Mouse (Mus musculus) liver, embryonic 11.5 days (tissue): ENCODE data around the gene Sipa1l3. TPM values are rescaled to one million over a fixed set of nuclear protein-coding genes. Genes with fewer than 3 reads are reported as not detected.
A peak's percentile ranks its signal among the peaks of the same experiment; 100 is the strongest.

Source experiments
- ATAC-seq: fragments of 200-750 bp; cut with Nextera tagmentation; replicated peaks from 2 replicates; pipeline ENCODE4 v1.8.0; 2017; ENCODE audit warnings: moderate number of reproducible peaks, mild to moderate bottlenecking, moderate TSS enrichment, moderate library complexity; ENCODE audit not compliant: low FRiP score
- DNase-seq: peaks from one replicate; pipeline ENCODE4 v3.0.0-alpha.2; 2017; ENCODE audit warnings: low spot score
- H3K27ac ChIP-seq: fragments of 300-500 bp; sonication (generic); 2 replicates; pipeline ENCODE4 v1.5.1; 2014; ENCODE audit warnings: mild to moderate bottlenecking, low read depth, low read length, control low read depth
- H3K27me3 ChIP-seq: fragments of 300-500 bp; sonication (generic); replicated peaks from 2 replicates; pipeline ENCODE4 v1.6.1; 2014; ENCODE audit warnings: low read length, mixed read lengths; ENCODE audit not compliant: control insufficient read depth, insufficient read depth
- H3K36me3 ChIP-seq: fragments of 300-500 bp; sonication (generic); 2 replicates; pipeline ENCODE4 v1.6.1; 2014; ENCODE audit warnings: mild to moderate bottlenecking, low read length, moderate library complexity, mixed read lengths; ENCODE audit not compliant: control insufficient read depth, insufficient read depth
- H3K4me1 ChIP-seq: fragments of 300-500 bp; sonication (generic); replicated peaks from 2 replicates; pipeline ENCODE4 v1.6.1; 2014; ENCODE audit warnings: low read length, mixed read lengths; ENCODE audit not compliant: control insufficient read depth, insufficient read depth
- H3K4me2 ChIP-seq: fragments of 300-500 bp; sonication (generic); 2 replicates; pipeline ENCODE4 v1.6.1; 2014; ENCODE audit warnings: mild to moderate bottlenecking, control low read depth, moderate library complexity
- H3K4me3 ChIP-seq: fragments of 300-500 bp; sonication (generic); 2 replicates; pipeline ENCODE4 v1.5.1; 2014; ENCODE audit warnings: low read depth, low read length, control low read depth
- H3K9ac ChIP-seq: fragments of 300-500 bp; sonication (generic); 2 replicates; pipeline ENCODE4 v1.6.1; 2014; ENCODE audit warnings: low read depth, low read length, control low read depth
- H3K9me3 ChIP-seq: fragments of 300-500 bp; sonication (generic); 2 replicates; pipeline ENCODE4 v1.6.1; 2016; ENCODE audit warnings: low read length, inconsistent platforms, mixed read lengths; ENCODE audit not compliant: control insufficient read depth
- WGBS: fragments of 180-500 bp; shearing (Covaris S2); extraction: QIAGEN DNeasy Blood & Tissue Kit; methylation state at CpG from one replicate; pipeline ENCODE4 v1.1.7; 2014; 5-methylcytosine and 5-hydroxymethylcytosine counted together
- polyA plus RNA-seq: library from polyadenylated mRNA; unstranded; fragments of >200 nt; fragmentation: Nextera tagmentation; extraction: Ambion mirVana; gene quantifications from 2 replicates; pipeline ENCODE4 v1.2.1, GENCODE M21; 2014

The Sipa1l3 gene
- polyA plus RNA-seq, 1 experiment from 2014 or later = 10.1 TPM

- ATAC-seq = no peak
- Histone ChIP-seq H3K27me3 (no peaks in the 10 kb centered on the region; the same call in 1 of the 2 replicates), H3K9me3 (no peaks in the 10 kb centered on the region), H3K36me3 (peaks cover 4% of the 10 kb centered on the region; the same call in 1 of the 2 replicates), H3K9ac (no peak overlapping the region), H3K4me1 (peaks cover 54% of the 10 kb centered on the region), H3K4me3 (no peak overlapping the region), H3K4me2 (peak overlapping the region; percentile 57), H3K27ac (no peak overlapping the region)
- WGBS = 71% methylated on average over 9 of the region's 9 CpGs
- no peak for DNase-seq
Measured at GRCm38 (mm10) chr7:29336795-29337319, 181.6 kb downstream of the Sipa1l3 start.

DNA sequence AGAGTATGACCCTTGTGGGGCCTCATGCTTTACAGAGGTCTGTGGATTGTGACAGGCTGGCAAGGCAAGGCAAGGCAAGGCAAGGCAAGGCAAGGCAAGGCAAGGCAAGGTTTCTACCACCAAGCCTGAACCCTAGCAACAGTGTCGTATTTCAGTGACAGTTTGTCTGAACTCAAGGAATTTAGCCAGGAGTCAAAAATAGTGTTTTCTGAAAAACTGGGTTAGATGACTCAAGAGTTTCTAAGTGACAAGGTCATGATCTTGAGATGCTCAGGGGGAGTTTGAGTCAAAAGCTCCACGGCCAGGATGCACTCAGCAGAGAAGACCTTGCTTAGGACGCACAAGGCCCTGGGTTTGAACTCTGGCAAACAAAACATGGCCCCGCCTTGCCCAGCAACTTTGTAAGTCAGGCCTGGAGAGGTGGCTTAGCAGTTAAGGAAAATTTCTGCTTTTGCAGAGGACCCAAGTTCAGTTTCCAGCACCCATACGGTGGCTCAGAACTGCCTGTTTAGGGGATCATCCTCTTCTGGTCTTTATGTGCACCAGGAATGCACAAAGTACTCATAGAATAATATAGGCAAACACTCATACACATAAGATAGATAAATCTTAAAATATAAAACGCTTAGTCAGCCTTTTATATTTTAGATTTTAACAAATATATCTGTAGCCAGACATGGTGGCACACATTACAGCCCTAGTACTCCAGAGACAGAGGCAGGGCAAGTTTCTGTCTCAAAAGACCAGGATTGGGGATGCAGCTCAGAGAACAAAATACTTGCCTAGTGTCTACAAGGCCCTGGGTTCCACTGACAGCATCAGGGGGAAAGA is 182.4 kb downstream of the Sipa1l3 start:
- Histone ChIP-seq H3K36me3 (peaks cover 6% of the 10 kb centered on the region; the same call in 1 of the 2 replicates), H3K9me3 (no peaks in the 10 kb centered on the region), H3K4me2 (no peak overlapping the region), H3K27ac (no peak overlapping the region), H3K4me3 (no peak overlapping the region), H3K27me3 (no peaks in the 10 kb centered on the region; the same call in 1 of the 2 replicates), H3K4me1 (peaks cover 47% of the 10 kb centered on the region), H3K9ac (0 out of 2 replicates have a peak overlapping the region, but pooled peaks have one; percentile 22)
- WGBS = 75% methylated on average over 6 of the region's 6 CpGs
- ATAC-seq = no peak
- no peak for DNase-seq

DNA sequence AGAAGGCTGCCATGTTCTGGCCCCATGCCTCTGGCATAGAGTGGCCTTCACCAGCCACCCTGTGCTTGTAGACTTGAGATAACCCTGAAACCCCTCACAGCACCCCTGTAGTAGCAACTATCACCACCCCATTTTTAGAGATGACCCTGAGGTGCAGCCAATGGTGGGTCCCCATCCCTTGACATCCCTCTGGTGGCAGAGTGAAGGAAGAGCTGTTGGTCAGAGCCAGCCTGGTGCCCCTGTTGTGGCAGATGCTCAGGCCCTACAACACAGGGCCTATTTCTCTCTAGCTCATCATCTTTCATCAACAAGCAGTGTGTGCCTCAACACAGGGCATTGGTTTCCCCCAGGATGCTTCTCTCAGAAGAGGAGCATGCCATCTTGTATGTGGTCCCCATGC is 183.2 kb downstream of the Sipa1l3 start:
- Histone ChIP-seq H3K27ac (no peak overlapping the region), H3K9ac (no peak overlapping the region)

DNA sequence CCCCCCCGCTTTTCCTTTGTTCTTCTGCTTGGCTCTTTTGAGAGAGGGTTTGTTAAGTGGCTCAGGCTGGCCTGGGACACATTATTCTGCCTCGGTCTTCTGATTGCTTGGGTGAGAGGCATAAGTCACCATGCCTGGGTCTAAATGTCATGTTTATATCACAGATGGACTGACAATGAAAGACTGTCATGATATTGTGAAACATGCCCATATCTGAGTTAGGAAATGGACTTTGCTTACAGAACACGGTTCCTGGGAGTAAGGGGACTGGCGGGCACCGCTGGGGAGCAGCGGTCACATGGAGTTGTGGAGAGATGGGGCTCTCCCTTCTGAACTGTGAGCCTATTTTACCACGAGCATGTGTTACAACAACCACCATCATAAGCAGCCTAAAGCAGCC is 184.3 kb downstream of the Sipa1l3 start:
- Histone ChIP-seq H3K36me3 (peaks cover 6% of the 10 kb centered on the region; the same call in 1 of the 2 replicates), H3K4me3 (no peak overlapping the region), H3K4me1 (peaks cover 28% of the 10 kb centered on the region), H3K27ac (no peak overlapping the region), H3K9me3 (no peaks in the 10 kb centered on the region), H3K9ac (no peak overlapping the region), H3K4me2 (no peak overlapping the region), H3K27me3 (no peaks in the 10 kb centered on the region; the same call in 1 of the 2 replicates)
- no peak for DNase-seq
- ATAC-seq = no peak
- 66% methylated on average over 7 of the region's 7 CpGs for WGBS

More for the DNA sequence above, 183.2 kb downstream of the Sipa1l3 start:
- Histone ChIP-seq H3K4me1 (peaks cover 39% of the 10 kb centered on the region), H3K4me3 (no peak overlapping the region), H3K27me3 (no peaks in the 10 kb centered on the region; the same call in 1 of the 2 replicates), H3K4me2 (no peak overlapping the region), H3K9me3 (no peaks in the 10 kb centered on the region), H3K36me3 (peaks cover 6% of the 10 kb centered on the region; the same call in 1 of the 2 replicates)
- ATAC-seq (no peak), DNase-seq (no peak)

DNA sequence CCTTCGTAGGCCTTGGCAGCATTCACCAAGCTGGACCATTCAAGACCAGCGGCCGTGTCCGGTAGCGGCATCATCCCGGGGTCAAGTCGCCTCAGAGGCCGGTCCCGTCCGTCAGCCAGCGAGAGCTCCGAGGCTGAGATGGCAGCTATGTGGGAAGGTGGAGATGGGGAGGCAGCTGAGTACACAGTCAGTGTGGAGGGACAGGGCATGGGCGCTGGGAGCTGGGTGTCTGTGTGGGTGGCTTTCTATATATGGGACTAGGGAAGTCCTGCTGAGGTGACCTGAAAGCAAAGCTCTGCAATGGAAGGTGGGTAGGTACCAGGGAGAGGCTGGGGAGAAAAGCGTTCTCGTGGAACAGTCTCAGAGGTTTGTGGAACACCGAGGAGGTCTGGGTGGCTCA is 189.5 kb downstream of the Sipa1l3 start:
- H3K36me3 ChIP-seq = peaks cover 12% of the 10 kb centered on the region; the same call in 1 of the 2 replicates
- ATAC-seq = no peak

DNA sequence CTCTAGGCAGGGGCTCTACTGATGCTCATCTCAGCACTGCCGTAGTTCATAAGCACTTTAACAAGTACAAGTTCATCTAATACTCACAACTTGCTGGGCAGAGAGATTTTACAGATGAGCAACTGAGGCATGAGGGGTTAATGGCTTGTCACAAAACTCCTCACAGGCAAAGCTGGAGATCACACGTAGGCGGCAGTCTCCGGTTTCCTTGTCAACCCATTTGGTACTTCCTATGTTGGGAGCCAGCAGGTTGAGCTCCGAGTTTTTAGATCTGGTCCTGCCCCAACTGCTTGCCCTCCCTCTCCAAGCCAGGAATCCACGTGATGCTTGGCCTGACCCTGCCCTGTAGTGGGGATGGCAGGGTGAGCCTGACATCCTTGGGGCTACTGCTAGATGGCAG is 191.4 kb downstream of the Sipa1l3 start:
- peaks cover 12% of the 10 kb centered on the region; the same call in 1 of the 2 replicates for H3K36me3 ChIP-seq
- no peaks in the 10 kb centered on the region for H3K9me3 ChIP-seq
- no peaks in the 10 kb centered on the region for H3K27me3 ChIP-seq
- no peak overlapping the region for H3K9ac ChIP-seq
- H3K4me2 ChIP-seq = no peak overlapping the region
- no peak overlapping the region for H3K4me3 ChIP-seq
- no peak for DNase-seq
- no peaks in the 10 kb centered on the region for H3K4me1 ChIP-seq
- H3K27ac ChIP-seq = no peak overlapping the region
- no peak for ATAC-seq
- WGBS = 79% methylated on average over 6 of the region's 6 CpGs

More for the DNA sequence above, 189.5 kb downstream of the Sipa1l3 start:
- 94% methylated on average over 16 of the region's 16 CpGs for WGBS
- H3K27ac ChIP-seq = no peak overlapping the region
- no peak overlapping the region for H3K9ac ChIP-seq
- H3K4me3 ChIP-seq = no peak overlapping the region
- no peak overlapping the region for H3K4me2 ChIP-seq
- H3K9me3 ChIP-seq = no peaks in the 10 kb centered on the region
- H3K27me3 ChIP-seq = no peaks in the 10 kb centered on the region
- peaks cover 1% of the 10 kb centered on the region; the same call in 1 of the 2 replicates for H3K4me1 ChIP-seq
- no peak for DNase-seq

GRCm38 (mm10) chr7:29319337-29320307 is 198.8 kb downstream of the Sipa1l3 start:
- Histone ChIP-seq H3K27ac (peak overlapping the region; percentile 34), H3K4me2 (peak overlapping the region; percentile 68), H3K9me3 (no peaks in the 10 kb centered on the region), H3K4me1 (peaks cover 56% of the 10 kb centered on the region), H3K9ac (no peak overlapping the region), H3K36me3 (peaks cover 4% of the 10 kb centered on the region; the same call in 1 of the 2 replicates), H3K4me3 (peak overlapping the region; percentile 25), H3K27me3 (no peaks in the 10 kb centered on the region)
- WGBS = 12% methylated on average over 19 of the region's 19 CpGs
- ATAC-seq (0 out of 2 replicates have a peak, but pooled peaks have one; percentile 10), DNase-seq (no peak)
